Mouse (Mus musculus) spleen, adult 2 months (tissue): ENCODE data around the gene Tiam1. TPM values are rescaled to one million over a fixed set of nuclear protein-coding genes. Genes with fewer than 3 reads are reported as not detected.

Experiments used
- DNase-seq, 2 experiments: peaks; one replicate each; pipeline versions ENCODE4 v3.0.0 to v3.0.0-alpha.2; 2012 to 2021; ENCODE audit warnings: low spot score in 2 of 2, low read depth in 1 of 2
- H3K27ac ChIP-seq: fragments of 200-500 bp; 2 replicates; pipeline ENCODE4 v1.5.1; 2012; ENCODE audit warnings: low read length, inconsistent platforms; ENCODE audit not compliant: insufficient read depth
- H3K27me3 ChIP-seq: fragments of 200-500 bp; 2 replicates; pipeline ENCODE4 v1.6.1; 2012; ENCODE audit warnings: mild to moderate bottlenecking, moderate library complexity, low read length, inconsistent platforms; ENCODE audit not compliant: control insufficient read depth, insufficient read depth
- H3K36me3 ChIP-seq: fragments of 200-500 bp; 2 replicates; pipeline ENCODE4 v1.6.1; 2012; ENCODE audit warnings: mild to moderate bottlenecking, low read length, inconsistent platforms; ENCODE audit not compliant: control insufficient read depth, insufficient read depth
- H3K4me1 ChIP-seq: fragments of 200-500 bp; 2 replicates; pipeline ENCODE4 v1.6.1; 2011; ENCODE audit warnings: inconsistent platforms; ENCODE audit not compliant: control insufficient read depth, insufficient read depth, insufficient read length
- H3K4me3 ChIP-seq: fragments of 200-500 bp; 2 replicates; pipeline ENCODE4 v1.5.1; 2011; ENCODE audit warnings: mild to moderate bottlenecking, inconsistent platforms; ENCODE audit not compliant: insufficient read depth, insufficient read length; ENCODE audit errors: extremely low read depth
- CTCF ChIP-seq: fragments of 200-500 bp; IDR thresholded peaks from 2 replicates; pipeline ENCODE4 v1.5.1; 2011; ENCODE audit warnings: mild to moderate bottlenecking, inconsistent platforms; ENCODE audit not compliant: insufficient read depth, insufficient read length, insufficient replicate concordance; ENCODE audit errors: extremely low read depth
- POLR2A ChIP-seq: fragments of 200-500 bp; IDR thresholded peaks from 2 replicates; pipeline ENCODE4 v1.6.1; 2011; ENCODE audit warnings: low read depth, low read length, inconsistent platforms
- WGBS: fragments of 180-500 bp; shearing (Covaris S2); methylation state at CpG from one replicate; pipeline ENCODE4 v1.1.7; 2018; 5-methylcytosine and 5-hydroxymethylcytosine counted together
- polyA plus RNA-seq: library from polyadenylated mRNA; depleted of rRNA; stranded (reverse); fragments of >200 nt; gene quantifications from 2 replicates; pipeline ENCODE4 v1.2.3, GENCODE M21; 2012

Tiam1 gene
- polyA plus RNA-seq, 1 experiment, result 4.3 TPM

DNA sequence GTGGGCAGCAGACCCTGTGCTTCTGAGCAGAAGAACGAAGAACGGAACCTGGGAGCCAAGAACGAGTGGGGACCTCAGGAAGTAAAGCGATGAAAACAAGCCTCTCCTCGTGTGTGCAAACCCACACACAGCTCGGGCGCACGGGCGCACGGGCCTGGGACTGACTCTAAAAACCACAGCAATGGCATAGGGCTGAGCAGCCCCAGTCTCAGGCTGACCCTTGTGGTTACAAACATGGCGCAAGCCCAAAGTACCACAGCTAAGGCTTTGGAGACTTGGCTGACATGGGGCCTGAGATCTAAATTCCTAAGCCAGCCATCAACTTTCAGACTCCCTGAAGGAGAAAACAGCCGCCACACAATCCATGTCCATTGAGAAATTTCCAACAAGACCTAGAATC lies 239.4 kb downstream of the Tiam1 start:
- Histone ChIP-seq H3K27ac (no peak overlapping the region), H3K4me1 (no peaks in the 10 kb centered on the region), H3K4me3 (no peak overlapping the region), H3K36me3 (no peaks in the 10 kb centered on the region), H3K27me3 (no peaks in the 10 kb centered on the region)
- TF ChIP-seq POLR2A (no peak), CTCF (no peak)
- 80% methylated on average over 12 of the region's 12 CpGs for WGBS
- no peak for DNase-seq

DNA sequence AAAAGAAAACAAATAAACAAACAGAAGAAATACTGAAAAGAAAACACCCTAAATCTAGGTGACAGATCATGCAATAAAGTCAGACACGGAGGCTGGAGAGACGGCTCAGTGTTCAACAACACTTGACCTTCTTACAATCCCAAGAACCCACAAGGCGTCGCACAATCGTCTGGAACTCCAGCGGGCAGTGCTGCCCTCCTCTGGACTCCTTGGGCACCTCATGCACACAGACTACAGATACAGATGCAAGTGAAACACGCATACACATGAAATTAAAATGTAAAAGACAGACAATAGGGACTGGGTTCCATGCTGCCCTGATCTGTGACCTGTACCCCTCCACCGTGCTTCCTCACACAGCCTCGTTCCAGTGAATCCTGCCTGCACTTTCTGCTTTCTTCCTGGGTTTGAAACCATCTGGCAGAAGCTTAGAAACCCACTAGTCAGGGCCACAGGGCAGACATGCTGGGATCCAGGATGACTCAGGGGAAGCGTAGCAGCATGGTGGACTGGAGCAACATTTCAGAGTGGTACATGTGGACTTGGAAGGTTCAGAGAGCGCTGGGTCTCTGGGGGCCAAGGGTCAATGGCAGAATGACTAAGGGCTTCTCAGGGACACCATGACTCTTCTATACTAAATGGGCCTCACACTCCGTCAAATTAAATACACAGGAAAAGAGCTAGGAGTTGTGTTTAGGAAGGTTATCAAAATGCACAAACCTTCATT lies 240.8 kb downstream of the Tiam1 start:
- Histone ChIP-seq H3K4me3 (no peak overlapping the region), H3K4me1 (no peaks in the 10 kb centered on the region)
- TF ChIP-seq CTCF (no peak), POLR2A (no peak)

DNA sequence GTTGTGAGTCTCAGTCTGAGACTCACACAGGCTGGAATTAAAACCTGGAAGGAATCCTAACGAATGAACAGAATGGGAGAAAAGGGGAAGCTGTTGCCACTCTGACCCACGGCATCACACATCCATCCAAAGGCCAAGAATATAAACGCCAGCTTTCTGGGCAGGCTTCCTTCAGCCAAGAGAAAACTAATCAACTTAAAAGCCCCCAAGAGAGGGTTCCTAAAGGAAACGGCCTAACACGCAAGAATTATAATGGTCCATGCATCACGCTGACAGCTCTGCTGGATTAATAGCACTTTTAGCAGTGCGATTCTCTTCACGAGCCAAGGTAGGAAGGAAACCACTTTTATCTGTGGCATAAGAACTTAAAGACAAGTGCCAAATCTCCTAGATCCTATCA lies 242.9 kb downstream of the Tiam1 start:
- H3K36me3 ChIP-seq, result no peaks in the 10 kb centered on the region
- no peak for TF ChIP-seq POLR2A
- TF ChIP-seq CTCF, result no peak
- H3K27ac ChIP-seq, result no peak overlapping the region
- 81% methylated on average over 8 of the region's 8 CpGs for WGBS
- H3K27me3 ChIP-seq, result no peaks in the 10 kb centered on the region
- no peak overlapping the region for H3K4me3 ChIP-seq
- no peaks in the 10 kb centered on the region for H3K4me1 ChIP-seq
- no peak for DNase-seq

More for the DNA sequence above, 240.8 kb downstream of the Tiam1 start:
- 94% methylated on average over 12 of the region's 12 CpGs for WGBS
- Histone ChIP-seq H3K27me3 (no peaks in the 10 kb centered on the region), H3K36me3 (no peaks in the 10 kb centered on the region), H3K27ac (no peak overlapping the region)
- no peak for DNase-seq

DNA sequence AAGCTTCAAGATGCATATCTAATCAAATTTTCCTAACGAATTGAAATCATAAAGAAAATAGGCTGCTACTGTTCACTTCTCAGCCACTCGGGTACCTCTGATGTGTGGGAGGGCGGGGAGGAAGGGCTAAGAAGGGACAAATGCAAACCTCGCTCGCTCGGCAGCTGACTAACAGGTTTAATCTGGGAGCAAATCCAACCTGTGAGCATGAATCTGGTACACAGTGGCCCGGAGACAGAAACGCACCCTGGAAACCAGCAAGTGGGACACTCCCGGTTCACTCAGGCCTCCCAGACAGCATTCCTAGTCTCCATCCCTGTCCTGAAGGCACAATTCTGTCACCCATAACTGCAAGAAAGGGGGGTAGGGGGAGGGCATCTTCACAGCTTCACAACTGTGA lies 244.4 kb downstream of the Tiam1 start:
- 90% methylated on average over 9 of the region's 9 CpGs for WGBS
- Histone ChIP-seq H3K27ac (no peak overlapping the region), H3K36me3 (no peaks in the 10 kb centered on the region), H3K4me3 (no peak overlapping the region), H3K4me1 (no peaks in the 10 kb centered on the region), H3K27me3 (no peaks in the 10 kb centered on the region)
- TF ChIP-seq CTCF (no peak), POLR2A (no peak)
- no peak for DNase-seq

DNA sequence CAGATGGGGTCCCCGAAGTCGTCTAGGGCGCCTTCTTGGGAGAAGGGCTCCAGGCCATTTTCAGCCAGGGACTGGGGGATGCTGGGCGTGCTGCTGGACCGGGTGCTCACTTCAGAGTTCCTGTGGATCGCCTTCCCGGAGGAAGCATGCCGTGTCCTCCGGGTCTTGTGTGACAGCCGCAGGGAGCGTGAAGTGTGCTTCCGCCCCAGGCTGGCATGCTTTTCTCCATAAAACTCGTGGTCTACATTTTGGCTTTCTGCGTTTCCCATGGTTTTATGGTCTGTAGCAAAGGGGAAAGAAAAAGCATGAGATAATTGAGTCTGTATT lies 245.3 kb downstream of the Tiam1 start:
- Histone ChIP-seq H3K27me3 (no peaks in the 10 kb centered on the region), H3K27ac (no peak overlapping the region), H3K36me3 (no peaks in the 10 kb centered on the region), H3K4me3 (no peak overlapping the region), H3K4me1 (no peaks in the 10 kb centered on the region)
- DNase-seq, result no peak
- TF ChIP-seq CTCF, result no peak
- no peak for TF ChIP-seq POLR2A
- WGBS, result 95% methylated on average over 14 of the region's 14 CpGs

DNA sequence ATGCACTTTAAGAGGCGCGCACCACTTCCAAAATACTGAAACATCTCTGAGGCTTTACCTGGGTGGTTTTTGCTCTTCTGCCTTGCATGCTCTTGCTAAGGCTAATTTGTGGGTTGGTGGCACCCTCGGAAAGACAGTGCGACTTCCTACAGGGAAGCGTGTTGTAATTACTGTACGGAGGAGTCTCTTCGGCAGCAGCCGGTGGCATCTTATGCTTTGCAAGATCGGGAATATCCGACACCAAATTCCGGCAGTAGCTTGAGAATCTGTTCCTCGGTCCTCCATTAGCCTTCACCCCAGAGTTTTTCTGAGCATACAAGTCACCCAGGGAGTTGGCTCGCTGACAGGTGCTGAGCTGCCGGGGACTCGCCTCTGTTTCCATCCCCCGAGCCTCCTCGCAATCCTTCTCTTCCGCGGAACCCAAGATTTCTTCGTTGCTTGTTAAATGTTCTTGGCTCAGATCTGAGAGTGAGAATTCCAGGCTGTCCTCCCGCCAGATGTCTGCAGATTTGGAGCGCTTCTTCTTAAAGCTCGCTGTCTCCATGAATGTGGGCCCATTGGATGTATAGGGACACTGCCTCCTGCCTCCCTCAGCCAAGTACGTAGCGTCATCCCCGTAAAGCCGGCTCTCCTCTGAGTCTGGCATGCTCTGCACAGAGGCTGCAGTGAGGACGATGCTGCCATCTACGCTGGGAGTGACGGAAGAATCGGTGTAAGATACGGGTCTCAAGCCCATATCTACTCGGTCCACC lies 245.8 kb downstream of the Tiam1 start:
- no peak for TF ChIP-seq CTCF
- no peak for TF ChIP-seq POLR2A
- no peak for DNase-seq
- Histone ChIP-seq H3K36me3 (no peaks in the 10 kb centered on the region), H3K27me3 (no peaks in the 10 kb centered on the region), H3K4me3 (no peak overlapping the region), H3K27ac (no peak overlapping the region), H3K4me1 (no peaks in the 10 kb centered on the region)
- 92% methylated on average over 33 of the region's 33 CpGs for WGBS
